Mouse (Mus musculus) limb, embryonic 13.5 days (tissue): ENCODE measurements at regions not wholly inside any gene's neighbourhood (a gene's known extent, or its start where the extent isn't known, plus 50 kb on each side); places are given as distances from the start of the nearest gene placed in this dataset.
"Not testable (repeated sequence)": the region's sequence is repeated elsewhere in the genome, so short reads cannot be mapped to it uniquely, and the experiment has no call there.

Source experiments
- ATAC-seq: fragments of 200-750 bp; cut with Nextera tagmentation; 2 replicates; pipeline ENCODE4 v1.8.0; 2017; ENCODE audit warnings: low read depth, moderate number of reproducible peaks, moderate TSS enrichment; ENCODE audit not compliant: low FRiP score
- H3K27ac ChIP-seq: fragments of 300-500 bp; sonication (generic); 2 replicates; pipeline ENCODE4 v1.5.1; 2015; ENCODE audit warnings: inconsistent platforms, mild to moderate bottlenecking, moderate library complexity
- H3K27me3 ChIP-seq: fragments of 300-500 bp; sonication (generic); 2 replicates; pipeline ENCODE4 v1.6.1; 2015; ENCODE audit warnings: mild to moderate bottlenecking, inconsistent platforms
- H3K36me3 ChIP-seq: fragments of 300-500 bp; sonication (generic); 2 replicates; pipeline ENCODE4 v1.6.1; 2015; ENCODE audit warnings: inconsistent platforms, mild to moderate bottlenecking, moderate library complexity
- H3K4me1 ChIP-seq: fragments of 300-500 bp; sonication (generic); 2 replicates; pipeline ENCODE4 v1.6.1; 2015; ENCODE audit warnings: inconsistent platforms
- H3K4me2 ChIP-seq: fragments of 300-500 bp; sonication (generic); replicated peaks from 2 replicates; pipeline ENCODE4 v1.6.1; 2015; ENCODE audit warnings: inconsistent platforms, mild to moderate bottlenecking, moderate library complexity
- H3K4me3 ChIP-seq: fragments of 300-500 bp; sonication (generic); 2 replicates; pipeline ENCODE4 v1.5.1; 2015; ENCODE audit warnings: moderate library complexity, mild to moderate bottlenecking, inconsistent platforms
- H3K9ac ChIP-seq: fragments of 300-500 bp; sonication (generic); 2 replicates; pipeline ENCODE4 v1.6.1; 2015; ENCODE audit warnings: mild to moderate bottlenecking, inconsistent platforms
- H3K9me3 ChIP-seq: fragments of 300-500 bp; sonication (generic); 2 replicates; pipeline ENCODE4 v1.6.1; 2016; ENCODE audit warnings: inconsistent platforms
- WGBS: fragments of 180-500 bp; shearing (Covaris S2); methylation state at CpG from one replicate; pipeline ENCODE4 v1.1.7; 2015; 5-methylcytosine and 5-hydroxymethylcytosine counted together

DNA sequence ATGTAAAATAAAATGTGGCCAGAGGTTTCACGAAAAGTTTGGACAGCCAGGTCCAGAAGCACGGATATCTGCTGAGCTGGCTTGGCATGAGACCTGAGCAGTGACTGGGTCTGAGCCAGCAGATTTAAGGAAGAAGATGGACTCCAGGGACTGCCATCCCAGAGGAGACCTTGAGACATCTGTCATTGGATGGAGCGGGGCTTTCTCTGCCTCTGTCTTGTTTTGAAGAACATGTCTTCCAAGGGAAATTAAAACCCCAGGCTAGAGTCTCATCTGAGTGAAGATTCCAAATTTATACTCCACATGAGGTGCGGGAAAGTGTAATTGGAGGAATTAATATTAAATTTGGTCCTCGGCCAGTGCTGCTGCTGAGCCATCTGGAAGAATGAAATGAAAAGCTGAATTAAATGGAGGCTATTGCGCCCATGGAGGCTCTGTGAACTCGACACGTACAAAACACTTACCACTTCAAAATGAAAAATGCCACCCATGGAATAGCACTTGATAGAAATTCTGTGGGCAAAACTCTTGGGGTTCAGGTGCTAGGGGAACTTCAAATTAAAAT is 129.8 kb upstream of the Adcy2 start:
- no peaks in the 10 kb centered on the region for H3K9me3 ChIP-seq
- H3K27me3 ChIP-seq, result no peaks in the 10 kb centered on the region
- H3K4me2 ChIP-seq, result no peak overlapping the region
- WGBS, result 74% methylated on average over 8 of the region's 8 CpGs
- H3K4me3 ChIP-seq, result no peak overlapping the region
- no peak overlapping the region for H3K9ac ChIP-seq
- H3K36me3 ChIP-seq, result no peaks in the 10 kb centered on the region
- no peak for ATAC-seq
- no peaks in the 10 kb centered on the region for H3K4me1 ChIP-seq
- H3K27ac ChIP-seq, result no peak overlapping the region

DNA sequence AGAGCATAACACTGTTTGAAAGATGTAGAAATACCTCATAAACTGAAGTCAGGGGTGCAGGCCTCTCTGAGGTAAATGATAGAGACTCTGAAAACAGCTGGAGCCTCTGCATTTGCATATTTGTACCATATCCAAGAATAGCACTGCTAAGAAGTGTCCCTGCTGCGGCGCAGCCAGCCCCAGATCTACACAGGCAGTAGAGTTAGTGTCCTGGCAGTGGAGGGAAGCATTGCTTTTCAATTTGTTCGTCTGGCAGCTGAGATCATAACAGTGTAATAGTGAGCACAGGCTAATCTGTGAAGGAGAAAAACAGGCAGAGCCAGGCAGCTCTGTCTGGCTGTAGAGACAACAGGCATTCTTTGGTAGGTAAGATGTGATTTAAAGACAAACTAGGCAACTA is 128.2 kb upstream of the Adcy2 start:
- H3K27ac ChIP-seq, result no peak overlapping the region
- WGBS, result 53% methylated on average over 3 of the region's 3 CpGs
- H3K4me2 ChIP-seq, result no peak overlapping the region
- H3K4me1 ChIP-seq, result no peaks in the 10 kb centered on the region
- peak; percentile 64; the same call in 1 of the 2 replicates for ATAC-seq
- H3K27me3 ChIP-seq, result no peaks in the 10 kb centered on the region
- H3K36me3 ChIP-seq, result no peaks in the 10 kb centered on the region
- H3K9me3 ChIP-seq, result no peaks in the 10 kb centered on the region
- H3K4me3 ChIP-seq, result no peak overlapping the region
- H3K9ac ChIP-seq, result no peak overlapping the region

DNA sequence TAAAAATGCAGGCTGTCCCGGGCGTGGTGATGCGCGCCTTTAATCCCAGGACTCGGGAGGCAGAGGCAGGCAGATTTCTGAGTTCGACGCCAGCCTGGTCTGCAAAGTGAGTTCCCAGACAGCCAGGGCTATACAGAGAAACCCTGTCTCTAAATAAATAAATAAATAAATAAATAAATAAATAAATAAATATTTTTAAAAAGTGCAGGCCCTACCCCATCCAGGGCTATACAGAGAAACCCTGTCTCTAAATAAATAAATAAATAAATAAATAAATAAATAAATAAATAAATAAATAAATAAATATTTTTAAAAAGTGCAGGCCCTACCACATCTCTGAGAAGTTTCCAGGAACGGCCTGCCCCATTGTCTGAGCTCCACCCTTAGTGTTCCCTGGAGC is 119.4 kb upstream of the Adcy2 start:
- H3K4me3 ChIP-seq, H3K9ac ChIP-seq, H3K9me3 ChIP-seq, H3K27ac ChIP-seq, H3K4me1 ChIP-seq, H3K4me2 ChIP-seq, H3K27me3 ChIP-seq, ATAC-seq, H3K36me3 ChIP-seq: not testable (repeated sequence)
- WGBS, result 97% methylated on average over 8 of the region's 8 CpGs

DNA sequence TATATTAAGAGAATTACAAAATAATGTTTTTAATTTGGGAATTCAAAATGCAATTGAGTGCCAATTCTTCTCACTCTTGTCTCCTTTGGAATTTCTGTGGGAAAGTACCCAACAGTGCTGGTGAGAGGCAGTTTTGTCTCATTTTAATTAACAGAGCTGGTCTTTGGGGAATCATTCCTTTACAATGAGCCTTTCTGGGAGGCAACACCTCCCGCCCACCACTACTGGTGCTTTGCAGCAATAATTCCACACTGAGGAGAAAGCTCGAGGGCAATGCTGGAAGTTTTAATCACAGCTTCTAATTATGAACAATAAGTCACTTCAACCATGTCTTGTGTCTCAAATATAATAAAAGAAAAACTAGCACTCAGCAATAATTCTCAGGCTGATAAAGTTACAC is 109.8 kb upstream of the Adcy2 start:
- no peaks in the 10 kb centered on the region for H3K27me3 ChIP-seq
- H3K4me3 ChIP-seq, result no peak overlapping the region
- no peaks in the 10 kb centered on the region for H3K9me3 ChIP-seq
- WGBS, result 62% methylated on average over 2 of the region's 2 CpGs
- H3K36me3 ChIP-seq, result no peaks in the 10 kb centered on the region
- H3K9ac ChIP-seq, result no peak overlapping the region
- ATAC-seq, result no peak
- no peak overlapping the region for H3K27ac ChIP-seq
- H3K4me1 ChIP-seq, result no peaks in the 10 kb centered on the region
- no peak overlapping the region for H3K4me2 ChIP-seq

DNA sequence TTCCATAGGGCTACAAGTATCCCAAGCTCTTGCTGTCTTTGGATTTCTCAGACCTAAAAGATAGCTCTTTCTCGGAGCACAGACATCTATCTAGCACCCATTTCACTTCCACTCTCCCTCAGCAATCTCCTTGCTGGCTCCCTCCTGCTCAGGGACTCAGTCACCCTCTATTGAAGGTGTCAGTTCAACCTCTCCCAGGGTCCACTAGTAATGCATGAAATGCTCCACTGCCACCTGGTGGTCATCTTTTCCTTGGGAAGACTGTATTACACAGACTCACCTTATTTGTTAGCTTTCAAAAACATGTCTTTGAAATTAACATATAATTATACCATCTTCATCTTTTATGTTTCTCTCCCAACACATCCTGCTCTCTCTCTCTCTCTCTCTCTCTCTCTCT is 87.3 kb upstream of the Adcy2 start:
- 48% methylated on average over 1 of the region's 1 CpGs for WGBS
- no peak overlapping the region for H3K9ac ChIP-seq
- ATAC-seq, result no peak

DNA sequence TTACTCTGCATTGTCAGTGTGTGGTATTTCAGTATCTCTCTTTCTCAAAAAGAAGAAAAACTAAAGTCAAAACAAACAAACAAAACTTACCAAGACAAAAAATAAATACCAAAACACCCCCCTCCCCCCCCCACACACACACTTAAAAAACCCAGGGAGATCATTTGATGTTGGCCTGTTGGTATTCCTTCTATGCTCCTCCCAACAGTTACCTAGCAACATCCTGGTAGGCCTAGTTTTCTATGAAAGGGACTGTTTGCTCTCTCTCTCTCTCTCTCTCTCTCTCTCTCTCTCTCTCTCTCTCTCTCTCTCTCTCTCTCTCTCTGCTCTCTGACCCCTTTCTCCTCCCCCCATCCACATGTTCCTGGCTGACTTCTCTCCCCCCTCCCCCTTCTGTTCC is 71.0 kb upstream of the Adcy2 start:
- H3K27me3 ChIP-seq, result no peaks in the 10 kb centered on the region
- no peak overlapping the region for H3K9ac ChIP-seq
- no peak overlapping the region for H3K4me2 ChIP-seq
- no peak overlapping the region for H3K27ac ChIP-seq
- no peaks in the 10 kb centered on the region for H3K9me3 ChIP-seq
- no peaks in the 10 kb centered on the region for H3K36me3 ChIP-seq
- no peaks in the 10 kb centered on the region for H3K4me1 ChIP-seq
- ATAC-seq, result no peak
- H3K4me3 ChIP-seq, result no peak overlapping the region

More for the DNA sequence above, 87.3 kb upstream of the Adcy2 start:
- Histone ChIP-seq H3K27ac (no peak overlapping the region), H3K4me3 (no peak overlapping the region), H3K4me2 (no peak overlapping the region), H3K9me3 (no peaks in the 10 kb centered on the region), H3K4me1 (no peaks in the 10 kb centered on the region), H3K27me3 (no peaks in the 10 kb centered on the region), H3K36me3 (no peaks in the 10 kb centered on the region)

DNA sequence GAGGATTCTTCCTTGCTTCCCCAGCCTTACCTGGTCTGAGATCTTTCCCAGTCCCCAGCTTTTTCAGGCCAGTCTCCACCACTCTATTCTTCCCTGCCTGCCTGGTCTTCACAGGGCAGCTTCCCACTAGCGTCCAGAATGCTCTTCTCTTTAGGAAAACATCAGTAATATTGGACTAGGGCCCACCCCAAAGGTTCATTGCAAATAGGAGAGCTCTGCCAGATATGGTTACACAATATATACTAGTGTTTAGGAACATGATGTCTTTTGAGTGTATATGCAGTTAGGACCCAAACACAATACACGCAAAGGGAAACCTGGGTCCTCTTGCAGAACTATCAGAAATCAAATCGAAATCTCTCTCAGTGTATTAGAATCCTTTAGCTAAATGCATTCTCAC is 70.5 kb upstream of the Adcy2 start:
- ATAC-seq, result no peak
- H3K9me3 ChIP-seq, result no peaks in the 10 kb centered on the region
- no peaks in the 10 kb centered on the region for H3K27me3 ChIP-seq
- H3K27ac ChIP-seq, result no peak overlapping the region
- H3K4me3 ChIP-seq, result no peak overlapping the region
- no peak overlapping the region for H3K9ac ChIP-seq
- H3K4me1 ChIP-seq, result no peaks in the 10 kb centered on the region
- no peak overlapping the region for H3K4me2 ChIP-seq
- H3K36me3 ChIP-seq, result no peaks in the 10 kb centered on the region
- 88% methylated on average over 3 of the region's 3 CpGs for WGBS

DNA sequence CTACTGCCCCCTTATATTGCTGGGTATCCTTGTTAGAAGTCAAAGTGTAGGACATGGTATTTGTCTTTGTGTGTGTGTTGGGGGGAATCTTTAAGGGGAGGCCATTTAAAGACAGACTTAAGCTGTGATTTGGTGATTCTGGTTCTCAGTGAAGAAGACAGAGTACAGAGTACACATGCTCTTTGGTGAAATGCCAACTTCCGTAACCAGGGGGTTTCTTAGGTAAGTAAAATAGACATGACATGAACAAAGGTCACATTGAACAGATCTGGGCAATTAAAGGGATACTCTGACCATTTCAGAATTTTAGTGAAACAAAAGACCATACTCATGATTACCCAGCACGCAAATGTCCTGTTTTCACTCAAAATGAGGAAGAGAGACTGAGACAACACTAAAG is 67.3 kb upstream of the Adcy2 start:
- ATAC-seq, result no peak
- H3K9ac ChIP-seq, result no peak overlapping the region
- 84% methylated on average over 2 of the region's 2 CpGs for WGBS
- no peaks in the 10 kb centered on the region for H3K4me1 ChIP-seq
- H3K36me3 ChIP-seq, result no peaks in the 10 kb centered on the region
- no peak overlapping the region for H3K4me2 ChIP-seq
- H3K27ac ChIP-seq, result no peak overlapping the region
- no peaks in the 10 kb centered on the region for H3K27me3 ChIP-seq
- H3K4me3 ChIP-seq, result no peak overlapping the region
- H3K9me3 ChIP-seq, result no peaks in the 10 kb centered on the region

DNA sequence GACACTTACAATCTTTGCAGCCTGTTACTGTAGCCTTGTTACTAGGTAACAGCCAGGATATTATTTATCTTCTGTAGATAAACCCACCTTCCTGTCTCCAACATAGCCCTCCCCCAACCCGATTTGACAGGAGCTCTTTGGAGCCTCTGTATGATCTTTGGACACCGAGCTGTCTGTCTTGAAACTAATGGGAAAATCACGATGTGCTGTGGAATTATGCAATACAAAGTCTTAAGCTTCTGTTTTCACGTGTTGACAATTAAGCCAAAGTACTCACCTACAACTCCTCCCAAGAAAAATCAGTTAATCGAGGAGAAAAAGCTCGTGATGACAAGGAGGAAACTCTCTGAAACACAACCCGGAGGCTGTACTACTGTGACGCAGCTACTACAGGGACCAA is 65.9 kb upstream of the Adcy2 start:
- 84% methylated on average over 8 of the region's 8 CpGs for whole genome bisulfite sequencing
- ATAC-seq, result no peak
- Histone ChIP-seq H3K9me3 (no peaks in the 10 kb centered on the region), H3K4me2 (no peak overlapping the region), H3K36me3 (no peaks in the 10 kb centered on the region), H3K4me3 (no peak overlapping the region), H3K27ac (no peak overlapping the region), H3K4me1 (no peaks in the 10 kb centered on the region), H3K9ac (no peak overlapping the region), H3K27me3 (no peaks in the 10 kb centered on the region)

DNA sequence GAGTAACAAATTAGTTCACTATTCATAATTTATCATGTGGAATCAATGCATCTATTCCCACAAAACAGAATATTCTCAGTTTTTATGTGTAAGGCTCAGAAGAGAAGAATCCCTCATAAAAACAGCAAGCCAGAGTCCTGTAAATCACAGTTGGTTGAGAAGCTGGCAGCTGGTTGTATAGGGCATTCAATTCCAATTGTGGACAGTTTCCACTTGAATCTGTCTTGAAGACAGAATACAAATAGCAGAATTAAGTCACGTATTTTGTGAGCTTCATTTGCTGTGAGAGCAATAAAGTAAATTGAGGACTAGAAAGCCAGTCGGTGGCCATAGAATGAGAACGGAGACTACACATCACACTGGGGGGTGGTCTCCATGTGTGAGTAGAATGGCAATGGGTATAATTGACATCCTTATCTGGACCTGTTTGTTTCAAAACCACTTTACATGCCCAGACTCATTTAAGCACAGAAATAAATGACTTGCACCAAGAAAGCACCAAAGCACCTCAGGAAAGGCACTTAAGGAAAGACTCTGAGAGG is 63.4 kb upstream of the Adcy2 start:
- no peaks in the 10 kb centered on the region for H3K36me3 ChIP-seq
- no peaks in the 10 kb centered on the region for H3K27me3 ChIP-seq
- no peak overlapping the region for H3K9ac ChIP-seq
- H3K4me3 ChIP-seq, result no peak overlapping the region
- no peak overlapping the region for H3K4me2 ChIP-seq
- WGBS, result 76% methylated on average over 3 of the region's 3 CpGs
- H3K9me3 ChIP-seq, result no peaks in the 10 kb centered on the region
- no peak for ATAC-seq
- peaks cover 6% of the 10 kb centered on the region for H3K4me1 ChIP-seq
- H3K27ac ChIP-seq, result no peak overlapping the region

DNA sequence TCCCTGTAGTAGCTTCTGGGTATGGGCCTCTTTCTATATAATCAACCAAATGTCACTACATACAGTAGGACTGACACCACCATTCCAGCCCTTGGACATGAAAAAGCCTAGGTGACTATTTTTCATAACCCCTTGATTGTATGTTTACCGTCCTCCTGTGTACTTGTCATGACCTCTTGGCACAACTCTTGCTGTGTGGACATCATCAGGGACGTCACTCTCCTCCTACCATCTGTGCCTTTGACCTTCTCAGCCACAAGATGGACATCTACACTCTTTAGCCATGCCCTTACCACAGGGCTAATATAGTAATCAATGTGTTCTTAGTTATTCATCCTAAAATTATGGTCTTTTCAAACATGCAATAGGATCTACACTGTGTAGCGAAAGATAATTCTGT is 62.1 kb upstream of the Adcy2 start:
- Histone ChIP-seq H3K9ac (no peak overlapping the region), H3K27ac (no peak overlapping the region), H3K9me3 (no peaks in the 10 kb centered on the region), H3K27me3 (no peaks in the 10 kb centered on the region), H3K36me3 (no peaks in the 10 kb centered on the region), H3K4me2 (no peak overlapping the region), H3K4me1 (peaks cover 10% of the 10 kb centered on the region), H3K4me3 (no peak overlapping the region)
- WGBS, result 86% methylated on average over 3 of the region's 3 CpGs
- ATAC-seq, result no peak
